Mouse (Mus musculus) limb, embryonic 11.5 days (tissue): ENCODE measurements around the gene Grhl3. TPM values are rescaled to one million over a fixed set of nuclear protein-coding genes. Genes with fewer than 3 reads are reported as not detected.

Experiments
- ATAC-seq: fragments of 200-750 bp; cut with Nextera tagmentation; 2 replicates; pipeline ENCODE4 v1.8.0; 2017; ENCODE audit warnings: low read depth; ENCODE audit not compliant: insufficient number of reproducible peaks, low FRiP score, low TSS enrichment
- DNase-seq: peaks from one replicate; pipeline ENCODE4 v3.0.0-alpha.2; 2015; ENCODE audit warnings: low spot score
- H3K27ac ChIP-seq: fragments of 300-500 bp; sonication (generic); replicated peaks from 2 replicates; pipeline ENCODE4 v1.5.1; 2014; ENCODE audit warnings: low read depth, mild to moderate bottlenecking, low read length
- H3K27me3 ChIP-seq: fragments of 300-500 bp; sonication (generic); 2 replicates; pipeline ENCODE4 v1.6.1; 2014; ENCODE audit warnings: mild to moderate bottlenecking, low read length, mixed read lengths; ENCODE audit not compliant: control insufficient read depth, insufficient read depth
- H3K36me3 ChIP-seq: fragments of 300-500 bp; sonication (generic); 2 replicates; pipeline ENCODE4 v1.6.1; 2014; ENCODE audit warnings: mild to moderate bottlenecking, low read length, moderate library complexity, mixed read lengths; ENCODE audit not compliant: control insufficient read depth, insufficient read depth
- H3K4me1 ChIP-seq: fragments of 300-500 bp; sonication (generic); 2 replicates; pipeline ENCODE4 v1.6.1; 2014; ENCODE audit warnings: low read length, mixed read lengths; ENCODE audit not compliant: control insufficient read depth, insufficient read depth
- H3K4me2 ChIP-seq: fragments of 300-500 bp; sonication (generic); 2 replicates; pipeline ENCODE4 v1.6.1; 2014; ENCODE audit warnings: low read depth, mild to moderate bottlenecking, moderate library complexity; ENCODE audit not compliant: severe bottlenecking
- H3K4me3 ChIP-seq: fragments of 300-500 bp; sonication (generic); 2 replicates; pipeline ENCODE4 v1.5.1; 2014; ENCODE audit warnings: low read depth, low read length
- H3K9ac ChIP-seq: fragments of 300-500 bp; sonication (generic); 2 replicates; pipeline ENCODE4 v1.6.1; 2014; ENCODE audit warnings: mild to moderate bottlenecking, low read length
- H3K9me3 ChIP-seq: fragments of 300-500 bp; sonication (generic); 2 replicates; pipeline ENCODE4 v1.6.1; 2016; ENCODE audit warnings: low read length; ENCODE audit not compliant: control insufficient read depth
- WGBS: fragments of 180-500 bp; shearing (Covaris S2); extraction: QIAGEN DNeasy Blood & Tissue Kit; methylation state at CpG from one replicate; pipeline ENCODE4 v1.1.7; 2014; 5-methylcytosine and 5-hydroxymethylcytosine counted together
- polyA plus RNA-seq: library from polyadenylated mRNA; unstranded; fragments of >200 nt; fragmentation: Nextera tagmentation; extraction: Ambion mirVana; gene quantifications from 2 replicates; pipeline ENCODE4 v1.2.1, GENCODE M21; 2014

Gene Grhl3
- polyA plus RNA-seq, 1 experiment from 2014 or later: 8.3 TPM

DNA sequence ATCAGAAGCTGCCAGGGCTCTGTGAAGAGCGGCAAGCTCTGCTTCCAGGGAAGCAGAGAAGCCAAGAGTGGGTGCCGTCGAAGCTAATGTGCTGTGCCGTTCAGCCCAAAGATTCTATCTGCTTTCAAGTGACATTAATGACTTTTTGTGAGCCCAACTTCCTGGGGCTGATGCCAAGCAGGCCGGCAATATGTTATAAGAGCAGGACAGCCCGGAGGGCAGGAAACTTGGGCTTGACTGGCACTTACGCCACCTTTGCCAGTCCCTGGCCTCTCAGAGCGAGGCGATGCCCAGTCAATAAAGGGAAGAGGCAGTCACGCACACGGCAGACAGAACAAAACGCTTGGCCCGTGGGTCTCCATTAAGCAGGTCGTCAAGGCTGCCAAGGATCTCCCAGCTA, 25.9 kb downstream of the Grhl3 start:
- Histone ChIP-seq H3K4me3 (no peak overlapping the region), H3K9ac (0 out of 2 replicates have a peak overlapping the region, but pooled peaks have one; percentile 8), H3K27me3 (no peaks in the 10 kb centered on the region; the same call in 1 of the 2 replicates), H3K9me3 (no peaks in the 10 kb centered on the region), H3K36me3 (no peaks in the 10 kb centered on the region), H3K4me2 (no peak overlapping the region), H3K4me1 (peaks cover 50% of the 10 kb centered on the region), H3K27ac (no peak overlapping the region)
- WGBS: 36% methylated on average over 14 of the region's 14 CpGs
- ATAC-seq (no peak), DNase-seq (no peak)

DNA sequence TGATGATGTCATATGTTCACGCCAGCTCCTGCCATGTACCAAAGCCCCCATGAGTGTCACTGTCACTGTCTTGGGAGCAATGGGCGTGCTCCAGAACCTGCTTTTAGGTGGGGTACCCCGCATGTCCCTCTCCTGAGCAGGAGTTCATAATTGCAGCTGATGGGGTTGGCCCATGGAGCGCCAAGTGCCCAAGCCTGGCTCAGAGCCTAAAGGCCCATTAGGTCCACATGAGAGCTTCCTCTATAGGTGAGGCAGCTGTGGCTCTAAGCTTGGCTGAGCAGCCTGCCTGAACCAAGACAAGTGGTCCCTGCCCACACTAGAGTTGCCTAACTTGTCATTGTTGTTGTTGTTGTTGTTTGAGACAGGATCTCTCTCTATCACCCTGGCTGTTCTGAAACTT, 26.6 kb downstream of the Grhl3 start:
- DNase-seq (no peak), ATAC-seq (no peak)
- H3K4me3 ChIP-seq: no peak overlapping the region
- no peaks in the 10 kb centered on the region; the same call in 1 of the 2 replicates for H3K27me3 ChIP-seq
- H3K9ac ChIP-seq: no peak overlapping the region
- no peaks in the 10 kb centered on the region for H3K9me3 ChIP-seq
- H3K36me3 ChIP-seq: no peaks in the 10 kb centered on the region
- H3K4me1 ChIP-seq: peaks cover 50% of the 10 kb centered on the region
- no peak overlapping the region for H3K27ac ChIP-seq
- WGBS: 93% methylated on average over 4 of the region's 4 CpGs
- H3K4me2 ChIP-seq: no peak overlapping the region

DNA sequence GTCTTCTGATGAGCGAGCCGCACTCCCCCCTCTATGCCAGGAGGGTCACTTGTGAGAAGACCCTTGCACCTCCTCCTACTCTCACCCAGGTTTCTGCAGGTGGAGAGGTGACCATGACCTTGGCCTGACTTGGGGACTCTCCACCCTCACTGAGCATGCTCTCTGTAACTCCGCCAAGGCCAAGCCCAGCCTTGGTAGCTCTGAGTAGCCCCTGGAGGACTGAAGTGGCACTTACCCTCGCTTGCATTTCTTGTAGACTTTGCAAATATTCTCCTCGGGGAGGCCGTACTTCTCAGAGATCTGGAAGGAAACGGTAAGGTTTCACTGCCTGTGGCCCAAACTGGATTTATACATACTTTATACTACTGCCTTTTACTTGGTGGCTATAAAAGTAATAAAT, 27.4 kb downstream of the Grhl3 start:
- WGBS: 82% methylated on average over 7 of the region's 7 CpGs
- H3K4me1 ChIP-seq: peaks cover 48% of the 10 kb centered on the region
- no peak overlapping the region for H3K4me3 ChIP-seq
- H3K27ac ChIP-seq: no peak overlapping the region
- no peaks in the 10 kb centered on the region for H3K9me3 ChIP-seq
- DNase-seq (no peak), ATAC-seq (no peak)
- H3K36me3 ChIP-seq: no peaks in the 10 kb centered on the region
- no peak overlapping the region for H3K4me2 ChIP-seq
- H3K27me3 ChIP-seq: no peaks in the 10 kb centered on the region; the same call in 1 of the 2 replicates
- no peak overlapping the region for H3K9ac ChIP-seq

DNA sequence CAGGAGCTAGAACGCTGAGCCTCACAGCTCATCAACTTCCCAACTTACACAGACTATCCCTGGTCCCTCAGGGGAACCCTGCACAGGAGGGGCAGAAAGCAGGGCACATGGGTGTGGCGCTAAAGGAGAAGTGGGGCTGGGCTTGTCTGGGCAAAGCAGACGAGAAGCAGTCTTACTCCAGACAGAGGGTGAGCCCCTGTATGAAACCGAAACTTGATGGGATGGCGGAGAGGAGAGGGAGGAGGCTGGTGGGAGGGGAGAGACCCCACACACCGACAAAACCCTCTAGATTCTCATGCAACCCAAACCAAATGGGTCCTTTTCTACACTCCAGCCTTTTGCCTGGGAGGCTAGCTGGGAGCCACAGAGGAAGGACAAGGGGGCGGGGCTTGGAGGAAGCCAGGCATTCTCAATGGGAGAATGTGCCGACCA, 28.3 kb downstream of the Grhl3 start:
- H3K27ac ChIP-seq: no peak overlapping the region
- DNase-seq: peak; percentile 54
- H3K36me3 ChIP-seq: no peaks in the 10 kb centered on the region
- H3K4me2 ChIP-seq: peak overlapping the region; percentile 39
- no peak for ATAC-seq
- no peak overlapping the region for H3K9ac ChIP-seq
- H3K9me3 ChIP-seq: no peaks in the 10 kb centered on the region
- WGBS: 9% methylated on average over 8 of the region's 8 CpGs
- no peak overlapping the region; the same call in 1 of the 2 replicates for H3K4me3 ChIP-seq
- no peaks in the 10 kb centered on the region; the same call in 1 of the 2 replicates for H3K27me3 ChIP-seq
- peaks cover 43% of the 10 kb centered on the region for H3K4me1 ChIP-seq

- Histone ChIP-seq H3K4me1 (peaks cover 35% of the 10 kb centered on the region), H3K9me3 (no peaks in the 10 kb centered on the region), H3K27ac (no peak overlapping the region), H3K9ac (no peak overlapping the region), H3K4me3 (no peak overlapping the region), H3K4me2 (no peak overlapping the region), H3K27me3 (no peaks in the 10 kb centered on the region; the same call in 1 of the 2 replicates), H3K36me3 (no peaks in the 10 kb centered on the region)
- WGBS: 71% methylated on average over 2 of the region's 2 CpGs
- ATAC-seq (no peak), DNase-seq (no peak)
Observed at GRCm38 (mm10) chr4:135544284-135544683, 29.1 kb downstream of the Grhl3 start.

- Histone ChIP-seq H3K4me1 (peaks cover 6% of the 10 kb centered on the region), H3K36me3 (no peaks in the 10 kb centered on the region), H3K27me3 (no peaks in the 10 kb centered on the region; the same call in 1 of the 2 replicates), H3K9ac (no peak overlapping the region), H3K4me3 (no peak overlapping the region), H3K4me2 (no peak overlapping the region), H3K9me3 (no peaks in the 10 kb centered on the region), H3K27ac (no peak overlapping the region)
- DNase-seq (no peak), ATAC-seq (no peak)
- 78% methylated on average over 9 of the region's 9 CpGs for WGBS
Observed at GRCm38 (mm10) chr4:135540057-135540456, 33.4 kb downstream of the Grhl3 start.

GRCm38 (mm10) chr4:135539056-135539455, 34.4 kb downstream of the Grhl3 start:
- 89% methylated on average over 12 of the region's 12 CpGs for WGBS

DNA sequence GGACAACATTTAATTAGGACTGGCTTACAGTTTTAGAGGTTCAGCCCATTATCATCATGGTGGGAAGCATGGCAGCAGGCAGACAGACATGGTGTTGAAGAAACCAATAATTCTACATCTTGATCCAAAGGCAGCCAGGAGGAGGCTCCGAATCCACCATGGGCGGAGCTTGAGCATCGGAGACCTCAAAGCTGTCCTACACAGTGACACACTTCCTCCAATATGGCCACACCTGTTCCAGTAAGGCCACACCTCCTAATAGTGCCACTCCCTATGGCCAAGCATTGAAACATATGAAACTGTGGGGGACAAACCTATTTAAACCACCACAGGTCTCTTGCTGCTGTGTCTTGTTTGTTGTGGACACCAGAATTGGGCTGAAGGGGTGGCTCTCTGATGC, 38.4 kb downstream of the Grhl3 start:
- Histone ChIP-seq H3K4me1 (0 out of 2 replicates have a peak, but pooled peaks cover 3% of the 10 kb centered on the region), H3K9ac (no peak overlapping the region), H3K4me2 (no peak overlapping the region), H3K9me3 (peaks cover 5% of the 10 kb centered on the region; the same call in 1 of the 2 replicates), H3K27me3 (no peaks in the 10 kb centered on the region), H3K36me3 (no peaks in the 10 kb centered on the region), H3K27ac (no peak overlapping the region), H3K4me3 (no peak overlapping the region)
- DNase-seq: no peak
- no peak for ATAC-seq
- WGBS: 97% methylated on average over 3 of the region's 3 CpGs

More at GRCm38 (mm10) chr4:135539056-135539455, 34.4 kb downstream of the Grhl3 start:
- Histone ChIP-seq H3K36me3 (no peaks in the 10 kb centered on the region), H3K4me2 (no peak overlapping the region), H3K9ac (no peak overlapping the region), H3K27me3 (no peaks in the 10 kb centered on the region), H3K9me3 (no peaks in the 10 kb centered on the region), H3K4me1 (no peaks in the 10 kb centered on the region), H3K27ac (no peak overlapping the region), H3K4me3 (no peak overlapping the region)
- DNase-seq (no peak), ATAC-seq (no peak)

DNA sequence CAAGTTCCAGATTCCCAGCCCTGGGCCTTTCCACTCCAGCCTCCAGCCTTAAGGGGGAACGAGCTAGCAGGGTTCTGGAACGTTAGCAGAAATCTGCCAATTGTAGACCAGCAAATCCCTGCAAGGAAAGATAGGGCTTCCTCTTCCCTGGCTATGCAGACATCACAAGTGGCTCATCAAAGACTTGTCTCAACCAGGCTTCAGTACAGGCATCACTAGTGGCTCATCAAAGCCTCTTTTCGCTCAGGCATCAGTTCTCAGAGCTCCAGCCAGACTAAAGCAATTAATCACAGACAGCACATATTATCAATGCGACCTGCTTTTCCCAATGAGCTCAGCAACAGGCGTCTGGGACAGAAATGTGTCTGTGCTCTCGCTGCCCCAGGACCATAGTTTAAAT, 40.4 kb downstream of the Grhl3 start:
- H3K4me1 ChIP-seq: 0 out of 2 replicates have a peak, but pooled peaks cover 3% of the 10 kb centered on the region
- ATAC-seq: no peak
- H3K9ac ChIP-seq: no peak overlapping the region
- no peak overlapping the region for H3K27ac ChIP-seq
- DNase-seq: no peak
- no peaks in the 10 kb centered on the region for H3K27me3 ChIP-seq
- H3K4me2 ChIP-seq: no peak overlapping the region
- 70% methylated on average over 6 of the region's 6 CpGs for WGBS
- H3K4me3 ChIP-seq: no peak overlapping the region
- H3K36me3 ChIP-seq: no peaks in the 10 kb centered on the region
- peaks cover 5% of the 10 kb centered on the region; the same call in 1 of the 2 replicates for H3K9me3 ChIP-seq
